11 mouse cellular contexts compared by ENCODE assay signal in the genomic region with DNA sequence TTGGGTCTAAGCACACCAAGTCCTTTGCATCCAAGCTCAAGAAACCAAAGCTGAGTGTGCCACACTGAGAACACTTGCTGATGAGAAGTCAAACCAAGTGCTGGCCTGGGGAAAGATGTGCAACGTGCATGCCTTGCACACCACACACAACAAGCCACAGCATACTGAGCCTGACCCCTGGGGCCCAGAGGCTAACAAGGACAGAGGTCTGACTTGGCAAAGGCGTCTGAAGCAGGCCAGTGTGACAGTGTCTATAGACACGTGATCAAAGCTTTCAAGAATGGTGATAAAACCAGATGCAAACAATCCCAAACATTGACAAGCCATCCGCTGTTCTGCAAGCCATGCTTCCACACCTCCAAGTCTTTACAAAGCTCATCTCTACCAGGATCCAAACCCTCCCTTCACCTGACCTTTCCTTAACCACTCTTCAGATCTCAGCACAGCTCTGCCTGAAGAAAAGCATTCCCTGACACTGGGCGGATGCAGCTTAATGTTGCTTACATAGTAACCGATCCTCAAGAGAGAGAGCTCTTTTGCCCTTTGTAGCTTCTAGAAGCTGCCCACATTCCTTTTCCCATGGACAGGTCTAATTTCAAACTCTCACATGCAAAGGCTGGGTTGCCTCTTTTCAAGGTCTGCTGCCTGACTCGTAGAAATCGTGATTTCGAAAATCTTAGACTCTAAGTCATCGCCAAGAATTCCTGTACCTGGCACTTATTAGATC. TPM values are rescaled to one million over a fixed set of nuclear protein-coding genes. Genes with fewer than 3 reads are reported as not detected.
DNase-seq lines count a peak whose midpoint lies in the region; ATAC-seq and TF ChIP-seq lines count a peak whose summit lies in the region.
"Had no signal": no experiment of that assay in that cellular context is flagged by ENCODE, and none has a peak within 500 bp of the region (broad histone marks: within the 10 kb centered on the region; RNA-seq: fewer than 3 reads in every experiment).

No protein-coding gene starts in this region.

- no peak overlapping the region for H3K4me2 ChIP-seq in intestine, embryonic 16.5 days (ENCODE audit: low read depth, low read length)
- no peak overlapping the region for H3K4me2 ChIP-seq in intestine, postnatal 0 days (replicated peaks; ENCODE audit: low read depth)
- peak overlapping the region; percentile 26; the same call in 1 of the 2 replicates for H3K4me2 ChIP-seq in heart, embryonic 16.5 days (ENCODE audit: low read depth, low read length)

- H3K4me3 ChIP-seq in intestine, embryonic 16.5 days (ENCODE audit: low read length), result no peak overlapping the region
- no peak overlapping the region for H3K4me3 ChIP-seq in intestine, postnatal 0 days (ENCODE audit: low read depth, low read length)
- no peak overlapping the region for H3K4me3 ChIP-seq in heart, embryonic 16.5 days (ENCODE audit: low read length)

- peak; percentile 32 for DNase-seq in adrenal gland, adult 2 months
- DNase-seq in adrenal gland, adult 8-10 months, result no peak
- DNase-seq in 3T3-L1 (ENCODE audit: low read depth, low spot score), result peak; percentile 29
- DNase-seq in cerebellum, adult 18-20 months, result no peak
- no peak for DNase-seq in ovary, postnatal 10 days (ENCODE audit: low spot score)
- DNase-seq: cerebellum, postnatal 36 days; liver had no signal

- peaks cover 37% of the 10 kb centered on the region for H3K4me1 ChIP-seq in intestine, embryonic 16.5 days (ENCODE audit: control insufficient read depth, insufficient read depth, low read length)
- H3K4me1 ChIP-seq in intestine, postnatal 0 days (replicated peaks; ENCODE audit: control insufficient read depth, insufficient read depth, low read length), result peaks cover 16% of the 10 kb centered on the region
- H3K4me1 ChIP-seq in heart, embryonic 16.5 days (ENCODE audit: control insufficient read depth, insufficient read depth, low read length), result peaks cover 60% of the 10 kb centered on the region

- no peak overlapping the region for H3K9ac ChIP-seq in intestine, embryonic 16.5 days (ENCODE audit: low read depth, low read length)
- no peak overlapping the region for H3K9ac ChIP-seq in intestine, postnatal 0 days (ENCODE audit: low read depth, low read length)
- no peak overlapping the region for H3K9ac ChIP-seq in heart, embryonic 16.5 days (ENCODE audit: low read length)

- peak overlapping the region; percentile 6; the same call in 1 of the 2 replicates for H3K27ac ChIP-seq in intestine, embryonic 16.5 days (ENCODE audit: low read length)
- no peak overlapping the region for H3K27ac ChIP-seq in intestine, postnatal 0 days (ENCODE audit: low read depth, low read length)
- H3K27ac ChIP-seq in heart, embryonic 16.5 days (ENCODE audit: low read length), result peak overlapping the region; percentile 86

- H3K36me3 ChIP-seq in intestine, embryonic 16.5 days (ENCODE audit: control insufficient read depth, insufficient read depth, low read length), result no peaks in the 10 kb centered on the region; the same call in 1 of the 2 replicates
- 0 out of 2 replicates have a peak, but pooled peaks cover 5% of the 10 kb centered on the region for H3K36me3 ChIP-seq in intestine, postnatal 0 days (ENCODE audit: control insufficient read depth, insufficient read depth)
- no peaks in the 10 kb centered on the region for H3K36me3 ChIP-seq in heart, embryonic 16.5 days (ENCODE audit: control insufficient read depth, insufficient read depth)

- no peak for ATAC-seq in intestine, embryonic 16.5 days
- ATAC-seq in intestine, postnatal 0 days, result no peak
- 0 out of 2 replicates have a peak, but pooled peaks have one; percentile 44 for ATAC-seq in heart, embryonic 16.5 days (replicated peaks; ENCODE audit: extremely low read depth, insufficient read depth, low FRiP score)
- ATAC-seq: forebrain, embryonic 14.5 days had no signal

- no peak for TF ChIP-seq CTCF in intestine, postnatal 0 days (IDR thresholded peaks at IDR 0.05; ENCODE audit: low read depth)

- no peaks in the 10 kb centered on the region for H3K9me3 ChIP-seq in intestine, embryonic 16.5 days (ENCODE audit: control insufficient read depth, low read length)
- no peaks in the 10 kb centered on the region for H3K9me3 ChIP-seq in intestine, postnatal 0 days (ENCODE audit: control insufficient read depth)
- H3K9me3 ChIP-seq in heart, embryonic 16.5 days (replicated peaks; ENCODE audit: control insufficient read depth, low read length), result no peaks in the 10 kb centered on the region

- H3K27me3 ChIP-seq in intestine, embryonic 16.5 days (replicated peaks; ENCODE audit: control insufficient read depth, insufficient read depth, low read length), result no peaks in the 10 kb centered on the region
- H3K27me3 ChIP-seq in intestine, postnatal 0 days (replicated peaks; ENCODE audit: control insufficient read depth, insufficient read depth, low read length), result no peaks in the 10 kb centered on the region
- H3K27me3 ChIP-seq in heart, embryonic 16.5 days (ENCODE audit: control insufficient read depth, insufficient read depth, low read length), result no peaks in the 10 kb centered on the region

- 47% methylated on average over 10 of the region's 10 CpGs for WGBS in intestine, embryonic 16.5 days
- WGBS in intestine, postnatal 0 days, result 45% methylated on average over 10 of the region's 10 CpGs
- WGBS in heart, embryonic 16.5 days, result 41% methylated on average over 10 of the region's 10 CpGs

RNA-seq across cellular contexts. Expression of gene Sec24b, which starts 7.8 kb away (rescaled TPM):
- 10 to 100 TPM; 50.5 to 74.0 TPM for total RNA-seq in adrenal gland, adult 2 months (2021)
- polyA plus RNA-seq in adrenal gland, adult 2 months (2012; rRNA removed), result 76.3 and 82.5 TPM in 2 replicates
- total RNA-seq in adrenal gland, adult 8-10 months (2022), result 10 to 100 TPM; 61.0 to 96.2 (median 73.9) TPM
- polyA plus RNA-seq in intestine, embryonic 16.5 days (2015; fragmentation: Nextera tagmentation; extraction: Ambion mirVana), result 25.4 and 26.8 TPM in 2 replicates
- polyA plus RNA-seq in intestine, postnatal 0 days (2015; fragmentation: Nextera tagmentation; extraction: Ambion mirVana), result 13.1 and 13.4 TPM in 2 replicates
- polyA plus RNA-seq in heart, embryonic 16.5 days (2015; fragmentation: Nextera tagmentation; extraction: Ambion mirVana), result 24.7 and 25.8 TPM in 2 replicates

Comparison
In these comparisons a context has a peak if more than half of its experiments do, and no peak if none do; other contexts are left out.
1. DNase-seq: peak in adrenal gland, adult 2 months (single experiment) and 3T3-L1 (single experiment); none in adrenal gland, adult 8-10 months (single experiment), cerebellum, adult 18-20 months (0 of 2) and ovary, postnatal 10 days (single experiment).